Mouse (Mus musculus) T-helper 1 cell (primary cell): Measurements from ENCODE around the gene Adgrb3.

Experiments
- in situ Hi-C: fragments of 300-600 bp; cut with MboI, MseI; formaldehyde crosslinking; loops from one replicate; pipeline ENCODE4 v1.15.1; 2025; ENCODE audit warnings: high pct_unique_total_duplicates

The Adgrb3 gene

GRCm38 (mm10) chr1:25828971-25829920 lies at the start of gene Adgrb3:
TSS of gene Adgrb3 (minus strand) at chr1:25829707.
- in situ Hi-C loops: no loop called here

GRCm38 (mm10) chr1:25877526-25877925 lies 48.0 kb upstream of the Adgrb3 start:
- in situ Hi-C loops: no loop called here

- in situ Hi-C loops: loop anchor here (10.0 kb wide), 1 partner anchor 1917 kb away; no protein-coding TSS in a partner anchor
Measured at GRCm38 (mm10) chr1:25857473-25857872, 28.0 kb upstream of the Adgrb3 start.

GRCm38 (mm10) chr1:25854451-25854978 lies 25.0 kb upstream of the Adgrb3 start:
- in situ Hi-C loops: loop anchor here (10.0 kb wide), 1 partner anchor 1920 kb away; no protein-coding TSS in a partner anchor

- in situ Hi-C loops: no loop called here
Measured at GRCm38 (mm10) chr1:25832260-25832659, 2.8 kb upstream of the Adgrb3 start.

- in situ Hi-C loops: no loop called here
Measured at GRCm38 (mm10) chr1:25831521-25831900, 2.0 kb upstream of the Adgrb3 start.

- in situ Hi-C loops: no loop called here
Measured at GRCm38 (mm10) chr1:25830757-25831520, 1.4 kb upstream of the Adgrb3 start.

- in situ Hi-C loops: no loop called here
Measured at GRCm38 (mm10) chr1:25829921-25830751, 629 bp upstream of the Adgrb3 start.

GRCm38 (mm10) chr1:25828071-25828755 lies 1.3 kb downstream of the Adgrb3 start:
- in situ Hi-C loops: no loop called here

GRCm38 (mm10) chr1:25827436-25827835 lies 2.1 kb downstream of the Adgrb3 start:
- in situ Hi-C loops: no loop called here

- in situ Hi-C loops: no loop called here
Measured at GRCm38 (mm10) chr1:25826771-25827170, 2.7 kb downstream of the Adgrb3 start.

- in situ Hi-C loops: no loop called here
Measured at GRCm38 (mm10) chr1:25824626-25825025, 4.9 kb downstream of the Adgrb3 start.

GRCm38 (mm10) chr1:25823961-25824360 lies 5.5 kb downstream of the Adgrb3 start:
- in situ Hi-C loops: no loop called here

- in situ Hi-C loops: no loop called here
Measured at GRCm38 (mm10) chr1:25815491-25815890, 14.0 kb downstream of the Adgrb3 start.

GRCm38 (mm10) chr1:25778784-25779183 lies 50.7 kb downstream of the Adgrb3 start:
- in situ Hi-C loops: no loop called here

- in situ Hi-C loops: no loop called here
Measured at GRCm38 (mm10) chr1:25777459-25777858, 52.0 kb downstream of the Adgrb3 start.

GRCm38 (mm10) chr1:25775440-25776130 lies 53.9 kb downstream of the Adgrb3 start:
- in situ Hi-C loops: no loop called here

- in situ Hi-C loops: no loop called here
Measured at GRCm38 (mm10) chr1:25768958-25769357, 60.5 kb downstream of the Adgrb3 start.

GRCm38 (mm10) chr1:25755265-25755664 lies 74.2 kb downstream of the Adgrb3 start:
- in situ Hi-C loops: no loop called here

- in situ Hi-C loops: no loop called here
Measured at GRCm38 (mm10) chr1:25754528-25754927, 75.0 kb downstream of the Adgrb3 start.
